In genomic region chr16:38632147-38632546, GRCm38 (mm10) we compare ENCODE assay signal across 10 mouse cellular contexts.
DNase-seq lines count a peak whose midpoint lies in the region; ATAC-seq and TF ChIP-seq lines count a peak whose summit lies in the region.
"Had no signal": no experiment of that assay in that cellular context is flagged by ENCODE, and none has a peak within 500 bp of the region (broad histone marks: within the 10 kb centered on the region; RNA-seq: fewer than 3 reads in every experiment).

No protein-coding gene starts in this region.

- H3K36me3 ChIP-seq in kidney, embryonic 15.5 days = peaks cover 5% of the 10 kb centered on the region; the same call in 1 of the 2 replicates
- H3K36me3 ChIP-seq in G1E (replicated peaks) = no peaks in the 10 kb centered on the region
- no peaks in the 10 kb centered on the region for H3K36me3 ChIP-seq in neural tube, embryonic 11.5 days (ENCODE audit: control insufficient read depth, insufficient read depth, low read length)
- H3K36me3 ChIP-seq: embryonic facial prominence, embryonic 12.5 days; lung, embryonic 15.5 days had no signal

- no peaks in the 10 kb centered on the region for H3K4me1 ChIP-seq in kidney, embryonic 15.5 days
- H3K4me1 ChIP-seq in G1E (ENCODE audit: insufficient read depth, low read depth, low read length) = no peaks in the 10 kb centered on the region
- H3K4me1 ChIP-seq in cortical plate, adult 2 months (ENCODE audit: control insufficient read depth, insufficient read depth, low read length) = no peaks in the 10 kb centered on the region
- H3K4me1 ChIP-seq in neural tube, embryonic 11.5 days (ENCODE audit: control insufficient read depth, insufficient read depth, low read length) = no peaks in the 10 kb centered on the region

- WGBS in kidney, embryonic 15.5 days = 63% methylated on average over 6 of the region's 6 CpGs
- 59% methylated on average over 6 of the region's 6 CpGs for WGBS in neural tube, embryonic 11.5 days

- TF ChIP-seq POLR2A in cortical plate, adult 2 months (IDR thresholded peaks at IDR 0.05; ENCODE audit: extremely low read depth, insufficient read depth, low read length) = no peak

- H3K9ac ChIP-seq in kidney, embryonic 15.5 days = no peak overlapping the region
- no peak overlapping the region for H3K9ac ChIP-seq in neural tube, embryonic 11.5 days (ENCODE audit: low read length)
- H3K9ac ChIP-seq: embryonic facial prominence, embryonic 12.5 days; lung, embryonic 15.5 days had no signal

- TF ChIP-seq CTCF in G1E (IDR thresholded peaks at IDR 0.05; ENCODE audit: low read depth, low read length) = peak; percentile 49
- TF ChIP-seq CTCF in cortical plate, adult 2 months (IDR thresholded peaks at IDR 0.05; ENCODE audit: extremely low read depth, insufficient read depth, low read length) = peak; percentile 62

- no peak overlapping the region for H3K4me2 ChIP-seq in kidney, embryonic 15.5 days
- H3K4me2 ChIP-seq in neural tube, embryonic 11.5 days (ENCODE audit: low read depth) = no peak overlapping the region
- H3K4me2 ChIP-seq: embryonic facial prominence, embryonic 12.5 days; lung, embryonic 15.5 days had no signal

- ATAC-seq in kidney, embryonic 15.5 days (replicated peaks; ENCODE audit: low FRiP score) = no peak
- ATAC-seq in G1E (ENCODE audit: extremely low read depth, insufficient number of reproducible peaks, low FRiP score, poor library complexity, severe bottlenecking) = peak; percentile 34; the same call in 1 of the 2 replicates
- no peak for ATAC-seq in neural tube, embryonic 11.5 days (ENCODE audit: insufficient read depth, low FRiP score, low TSS enrichment)

- no peak overlapping the region for H3K4me3 ChIP-seq in kidney, embryonic 15.5 days (replicated peaks)
- no peak overlapping the region for H3K4me3 ChIP-seq in G1E (ENCODE audit: low read depth, low read length)
- no peak overlapping the region for H3K4me3 ChIP-seq in cortical plate, adult 2 months (ENCODE audit: insufficient read depth, low read length)
- no peak overlapping the region for H3K4me3 ChIP-seq in neural tube, embryonic 11.5 days (ENCODE audit: low read depth, low read length)
- H3K4me3 ChIP-seq: embryonic facial prominence, embryonic 12.5 days; lung, embryonic 15.5 days had no signal

- no peaks in the 10 kb centered on the region for H3K27me3 ChIP-seq in kidney, embryonic 15.5 days
- H3K27me3 ChIP-seq in G1E (ENCODE audit: insufficient read depth, low read length) = peaks cover 15% of the 10 kb centered on the region
- no peaks in the 10 kb centered on the region for H3K27me3 ChIP-seq in neural tube, embryonic 11.5 days (ENCODE audit: control insufficient read depth, insufficient read depth, low read length)
- H3K27me3 ChIP-seq: embryonic facial prominence, embryonic 12.5 days; lung, embryonic 15.5 days had no signal

- H3K9me3 ChIP-seq in kidney, embryonic 15.5 days (replicated peaks) = no peaks in the 10 kb centered on the region
- no peaks in the 10 kb centered on the region for H3K9me3 ChIP-seq in G1E (replicated peaks)
- no peaks in the 10 kb centered on the region for H3K9me3 ChIP-seq in neural tube, embryonic 11.5 days (ENCODE audit: control insufficient read depth, low read length)
- H3K9me3 ChIP-seq: embryonic facial prominence, embryonic 12.5 days; lung, embryonic 15.5 days had no signal

- peak; percentile 35 for DNase-seq in kidney, adult 11 months
- DNase-seq in G1E (ENCODE audit: low spot score) = no peak
- DNase-seq in heart, postnatal 14 days = peak; percentile 76 to 82
- peak; percentile 35 to 46 for DNase-seq in left cerebral cortex, postnatal 14 days (ENCODE audit: low spot score in 2 of 2)
- DNase-seq in neural tube, embryonic 11.5 days (ENCODE audit: low spot score) = peak; percentile 54
- peak; percentile 75 to 78 for DNase-seq in thymus, postnatal 36 days

- H3K27ac ChIP-seq in kidney, embryonic 15.5 days = no peak overlapping the region
- H3K27ac ChIP-seq in cortical plate, adult 2 months (ENCODE audit: insufficient read depth, low read length) = no peak overlapping the region
- H3K27ac ChIP-seq in neural tube, embryonic 11.5 days (ENCODE audit: low read depth, low read length) = no peak overlapping the region
- H3K27ac ChIP-seq: embryonic facial prominence, embryonic 12.5 days; lung, embryonic 15.5 days had no signal

- intact Hi-C loops in heart, postnatal 14 days (cut with DNase I) = loop anchor here (5.0 kb wide), 1 partner anchor 45 kb away; no protein-coding TSS in a partner anchor
- intact Hi-C loops in left cerebral cortex, postnatal 14 days (cut with DNase I) = loop anchor here (10.0 kb wide), 1 partner anchor 93 kb away; no protein-coding TSS in a partner anchor
